Mouse (Mus musculus): ENCODE measurements at regions not wholly inside any gene's neighbourhood (a gene's known extent, or its start where the extent isn't known, plus 50 kb on each side); places are given as distances from the start of the nearest gene placed in this dataset.

- DNase-seq (ENCODE audit: low read depth, low spot score), result no peak
Measured at GRCm38 (mm10) chr9:59232682-59233081, 58.7 kb upstream of the Adpgk start.

- DNase-seq (ENCODE audit: low read depth, low spot score), result no peak
Measured at GRCm38 (mm10) chr9:59231947-59232346, 59.4 kb upstream of the Adpgk start.

GRCm38 (mm10) chr9:59231186-59231585, 60.2 kb upstream of the Adpgk start:
- no peak for DNase-seq (ENCODE audit: low read depth, low spot score)

DNA sequence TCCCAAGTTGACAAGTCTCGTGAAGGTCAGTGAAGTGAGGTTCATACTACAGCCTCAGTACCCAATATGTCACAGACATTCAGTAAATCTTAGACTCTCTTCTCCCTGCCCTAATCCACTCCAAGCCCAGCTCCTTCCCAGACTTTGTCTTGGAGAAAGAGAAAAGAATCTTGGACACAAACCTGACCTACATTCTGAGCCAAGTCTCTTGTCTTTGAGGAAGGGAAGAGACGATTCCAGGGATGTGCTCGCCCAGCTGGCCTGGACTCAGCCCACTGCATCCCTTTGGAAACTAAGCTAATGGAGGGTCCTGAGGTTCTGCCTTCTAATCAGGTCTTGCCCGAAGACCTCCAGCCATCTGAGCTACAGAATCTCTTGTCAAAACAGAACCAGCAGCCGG, 61.2 kb upstream of the Adpgk start:
- DNase-seq (ENCODE audit: low read depth, low spot score), result no peak

DNA sequence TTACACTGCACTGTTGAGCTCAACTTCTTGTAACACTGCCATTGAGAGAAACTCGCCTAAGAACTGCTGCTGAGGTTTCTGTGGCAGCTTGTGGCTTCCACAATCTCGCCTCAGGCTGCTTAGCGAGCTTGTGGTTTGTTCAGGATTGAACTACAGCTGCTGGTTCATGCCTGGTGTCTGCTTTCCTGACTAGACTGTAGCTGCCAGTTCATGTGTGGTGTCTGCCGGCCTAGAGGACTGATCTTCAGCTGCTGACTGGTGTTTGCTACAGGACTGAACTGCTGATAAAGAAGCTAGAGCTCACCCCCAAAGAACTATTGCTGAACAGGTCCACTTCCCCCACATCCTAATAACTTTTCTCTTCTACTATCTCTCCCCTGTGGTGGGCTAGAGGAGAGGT, 63.4 kb upstream of the Adpgk start:
- DNase-seq (ENCODE audit: low read depth, low spot score), result peak; percentile 48

DNA sequence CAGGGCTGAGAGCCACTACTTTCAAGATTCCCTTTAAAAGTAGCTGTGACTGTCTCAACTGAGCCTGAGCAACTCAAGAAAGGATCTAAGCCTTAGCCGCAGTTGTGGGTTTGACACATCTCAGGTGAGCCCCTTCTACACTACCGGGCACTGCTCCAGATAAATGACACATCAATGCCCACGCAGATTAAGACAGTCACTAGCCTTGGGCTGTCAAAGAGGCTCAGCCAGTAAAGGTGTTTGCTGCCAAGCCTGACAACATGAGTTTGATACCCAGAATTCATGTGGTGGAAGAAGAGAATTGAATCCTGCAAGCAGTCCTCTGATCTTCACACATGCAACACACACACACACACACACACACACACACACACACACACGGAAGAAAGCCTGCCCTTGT, 65.0 kb upstream of the Adpgk start:
- DNase-seq (ENCODE audit: low read depth, low spot score), result peak; percentile 10

DNA sequence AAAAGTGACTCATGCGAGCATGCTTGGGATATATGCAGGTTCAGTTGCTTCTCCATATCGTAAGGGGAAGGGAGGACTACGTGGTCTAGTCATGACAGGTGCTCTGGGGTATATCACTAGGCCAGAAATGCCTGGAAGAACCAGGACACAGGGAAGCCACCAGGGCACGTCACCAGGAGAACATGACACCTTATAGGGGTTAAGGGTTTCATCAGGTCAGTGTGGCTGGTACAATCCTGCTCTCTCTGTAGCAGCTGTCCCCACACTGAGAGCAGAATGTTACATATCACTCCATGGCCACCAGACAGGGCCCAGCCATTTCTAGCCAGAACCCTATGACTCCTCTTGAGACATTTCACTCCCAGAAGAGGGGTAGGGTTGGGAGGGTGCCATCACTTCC, 72.1 kb upstream of the Adpgk start:
- no peak for DNase-seq (ENCODE audit: low read depth, low spot score)

- no peak for DNase-seq (ENCODE audit: low read depth, low spot score)
Measured at GRCm38 (mm10) chr9:59202654-59203514, 88.5 kb upstream of the Adpgk start.

DNA sequence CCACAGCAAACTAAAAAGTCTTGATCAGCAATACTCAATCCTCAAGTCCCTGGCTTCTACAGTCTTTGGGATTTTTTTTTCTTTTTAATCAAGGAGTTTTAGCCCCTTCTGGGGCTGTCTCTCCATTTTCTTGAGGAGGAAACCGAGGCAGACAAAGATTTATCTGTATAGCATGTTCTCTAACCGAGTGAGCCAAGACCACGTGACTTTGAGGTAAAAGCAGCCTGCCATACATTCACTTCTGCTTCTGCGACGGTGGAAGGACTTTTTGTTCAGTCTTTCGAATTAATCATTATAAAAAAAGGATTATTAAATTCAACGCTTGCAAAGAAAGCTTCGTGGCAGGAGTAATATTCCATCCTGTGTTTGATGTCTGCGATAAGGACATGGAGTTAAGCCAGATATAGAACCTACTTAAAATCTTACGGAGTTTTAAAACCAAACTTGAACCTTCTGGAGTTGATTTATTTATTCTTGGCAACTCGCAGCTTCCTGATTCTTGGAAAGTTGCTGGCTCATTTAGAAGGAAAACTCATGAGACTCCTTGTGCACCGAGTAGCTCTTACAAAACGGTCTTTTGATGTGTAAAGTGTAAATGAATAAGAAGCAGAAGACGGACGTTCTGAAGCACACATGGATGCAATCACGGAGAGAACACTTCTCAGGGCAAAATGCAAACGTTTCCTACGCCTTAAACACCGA, 91.7 kb upstream of the Adpgk start:
- no peak for DNase-seq (ENCODE audit: low read depth, low spot score)

- no peak for DNase-seq (ENCODE audit: low read depth, low spot score)
Measured at GRCm38 (mm10) chr9:59198221-59198875, 93.0 kb upstream of the Adpgk start.

DNA sequence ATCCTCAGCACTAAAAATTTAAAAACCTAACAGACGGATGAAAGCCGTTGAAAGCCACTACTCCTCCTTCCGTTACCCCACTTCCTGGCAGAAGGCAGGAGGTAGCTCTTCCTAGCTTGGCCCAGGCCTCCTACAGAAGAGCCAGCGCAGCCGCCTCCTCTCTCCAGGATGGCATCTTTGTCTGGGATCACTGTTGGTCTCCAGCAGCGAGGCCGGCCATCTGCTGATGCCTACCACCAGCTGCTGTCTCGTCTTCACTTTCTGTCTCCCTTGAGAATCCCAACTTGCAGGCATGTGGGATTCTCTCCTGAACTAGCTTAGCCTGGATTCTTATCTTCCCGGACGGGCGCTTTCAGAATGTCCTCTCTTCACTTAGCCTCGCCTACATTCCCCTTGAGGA, 93.9 kb upstream of the Adpgk start:
- no peak for DNase-seq (ENCODE audit: low read depth, low spot score)

GRCm38 (mm10) chr9:59193971-59194370, 97.4 kb upstream of the Adpgk start:
- DNase-seq (ENCODE audit: low read depth, low spot score), result no peak

- peak; percentile 89 for DNase-seq (ENCODE audit: low read depth, low spot score)
Measured at GRCm38 (mm10) chr9:59189141-59189540, 102.2 kb upstream of the Adpgk start.

- DNase-seq (ENCODE audit: low read depth, low spot score), result peak; percentile 57
Measured at GRCm38 (mm10) chr9:59188411-59188810, 102.9 kb upstream of the Adpgk start.

DNA sequence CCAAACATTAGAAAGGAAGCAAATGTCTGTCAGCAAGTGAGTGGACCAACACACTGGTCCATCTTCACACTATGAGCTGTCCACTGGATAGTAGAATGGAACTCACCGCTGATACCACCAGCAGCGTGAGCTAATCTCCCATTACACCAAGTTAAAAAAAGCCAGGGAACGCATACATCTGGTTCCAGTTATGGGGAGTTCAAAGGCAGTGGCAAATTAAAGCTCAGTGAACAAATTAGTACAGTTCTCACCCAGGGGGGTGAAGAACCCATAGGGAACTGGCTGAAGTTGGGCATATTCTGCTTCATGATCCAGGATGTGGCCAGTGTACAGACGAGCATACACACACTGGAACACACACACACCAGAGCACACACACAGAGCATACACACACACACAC, 105.0 kb upstream of the Adpgk start:
- no peak for DNase-seq (ENCODE audit: low read depth, low spot score)

DNA sequence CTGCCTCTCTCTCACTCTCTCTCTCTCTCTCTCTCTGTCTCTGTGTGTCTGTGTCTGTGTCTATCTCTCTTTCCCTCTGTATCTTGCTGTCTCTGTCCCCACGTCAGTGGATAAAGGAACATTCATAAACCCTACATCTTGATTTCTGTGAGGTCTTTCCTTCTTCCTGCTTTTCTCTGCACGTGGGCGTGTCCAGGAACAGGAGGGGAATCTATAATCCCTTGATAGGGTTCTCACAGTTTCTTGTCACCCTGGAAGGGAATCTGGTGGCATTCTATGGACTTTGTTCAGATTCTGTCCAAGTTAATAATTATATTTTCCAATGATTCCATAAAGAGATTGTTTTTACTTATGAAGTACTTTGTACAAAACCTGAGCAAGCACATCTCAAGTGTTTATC, 107.3 kb upstream of the Adpgk start:
- no peak for DNase-seq (ENCODE audit: low read depth, low spot score)

GRCm38 (mm10) chr9:59182906-59183305, 108.5 kb upstream of the Adpgk start:
- peak; percentile 43 for DNase-seq (ENCODE audit: low read depth, low spot score)

DNA sequence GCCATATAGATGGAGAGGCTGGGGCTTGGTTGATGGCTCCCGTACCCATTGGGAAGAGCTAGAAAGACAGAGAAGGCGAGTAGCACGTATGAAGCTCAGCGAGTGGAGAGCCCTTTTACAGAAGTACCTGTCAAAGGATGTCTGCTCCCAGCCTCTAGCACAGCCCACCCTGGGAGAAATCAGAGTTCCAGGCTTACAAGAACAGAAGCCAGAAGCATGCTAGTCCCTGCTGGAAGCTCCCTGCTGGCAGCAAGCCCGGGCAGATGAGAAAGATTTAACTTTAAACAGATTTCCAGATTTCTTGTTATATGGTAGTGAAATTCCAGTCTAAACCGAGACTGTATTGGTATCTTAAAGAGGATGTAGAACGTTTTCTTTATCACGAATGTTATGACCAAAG, 108.9 kb upstream of the Adpgk start:
- peak; percentile 64 for DNase-seq (ENCODE audit: low read depth, low spot score)

GRCm38 (mm10) chr9:59171576-59171975, 119.8 kb upstream of the Adpgk start:
- DNase-seq (ENCODE audit: low read depth, low spot score), result no peak

DNA sequence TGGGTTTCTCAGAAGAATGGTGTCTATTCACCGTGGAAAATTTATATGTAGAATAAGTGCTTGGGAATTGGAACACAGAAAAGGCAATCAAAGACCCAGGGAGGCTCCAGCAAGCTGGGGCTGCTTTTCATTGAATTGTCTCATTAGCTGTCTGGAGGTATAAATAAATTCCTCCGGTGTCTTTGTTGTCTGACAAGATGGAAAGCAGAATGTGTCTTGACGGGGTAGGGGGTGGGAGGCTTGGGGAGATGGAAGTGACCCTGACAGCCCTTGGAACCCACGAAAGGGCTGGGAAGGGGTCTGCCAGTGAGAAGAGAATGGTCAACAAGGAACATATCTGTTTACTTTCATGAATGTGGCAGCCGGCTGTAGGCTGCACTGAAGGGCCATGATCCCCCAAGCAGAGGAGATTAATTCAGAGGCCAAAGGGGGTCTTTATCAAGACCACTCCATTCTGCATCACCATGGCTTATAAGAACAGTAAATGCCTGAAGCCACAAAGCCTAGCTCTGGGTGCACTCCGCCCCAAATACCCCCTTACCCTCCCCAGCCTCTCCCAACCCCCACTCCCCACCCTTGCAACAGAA, 127.2 kb upstream of the Neo1 start:
- no peak for DNase-seq (ENCODE audit: low read depth, low spot score)

GRCm38 (mm10) chr9:59162954-59163353, 126.7 kb upstream of the Neo1 start:
- DNase-seq (ENCODE audit: low read depth, low spot score), result no peak

GRCm38 (mm10) chr9:59157663-59158062, 121.4 kb upstream of the Neo1 start:
- DNase-seq (ENCODE audit: low read depth, low spot score), result no peak

All from 3T3-L1 (cell line).